Mouse (Mus musculus) heart, postnatal 14 days (tissue): ENCODE data around the gene Zfp691. TPM values are rescaled to one million over a fixed set of nuclear protein-coding genes. Genes with fewer than 3 reads are reported as not detected.

Experiments
- DNase-seq, 2 experiments: peaks; one replicate each; pipeline ENCODE4 v3.0.0; 2021 to 2022
- intact Hi-C: fragments of 180-260 bp; cut with DNase I; formaldehyde crosslinking; loops from one replicate; pipeline ENCODE4 v1.15.1; 2025
- microRNA-seq, 2 experiments: library from miRNA; unstranded; fragments of <30 nt; microRNA quantifications; one replicate each; pipeline ENCODE4 v1.2.0; 2021 to 2022
- total RNA-seq, 2 experiments: library from RNA; stranded (reverse); gene quantifications; 2 replicates each; pipeline ENCODE4 v1.2.3; 2021

Zfp691 gene
- total RNA-seq, 2 experiments from 2014 or later: 18.7 to 20.2 TPM

GRCm38 (mm10) chr4:119129096-119129495 is 44.9 kb downstream of the Zfp691 start:
- DNase-seq: no peak
- intact Hi-C loops: no loop called here

- no peak for DNase-seq
- intact Hi-C loops: no loop called here
Observed at GRCm38 (mm10) chr4:119128547-119128946, 45.4 kb downstream of the Zfp691 start.

DNA sequence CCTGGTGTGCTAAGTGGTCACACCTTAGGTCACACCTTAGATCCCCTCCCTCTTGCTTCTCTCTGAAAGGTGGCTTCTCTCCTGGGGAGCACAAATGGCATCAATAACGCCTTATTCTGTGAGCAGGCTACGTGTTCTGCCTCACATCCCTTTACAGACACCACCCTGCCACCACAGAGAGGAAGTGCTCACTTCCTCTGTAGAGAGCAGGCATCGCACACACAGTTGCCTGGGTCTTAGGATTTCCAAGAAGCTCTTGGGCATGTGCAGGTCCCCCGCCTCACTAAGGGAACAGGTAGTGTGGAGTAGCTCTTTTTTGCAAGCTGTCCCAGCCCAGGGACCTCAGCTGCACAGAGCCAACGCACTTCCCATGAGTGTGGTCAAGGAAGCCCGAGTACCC is 46.8 kb downstream of the Zfp691 start:
- DNase-seq: no peak
- intact Hi-C loops: no loop called here

- intact Hi-C loops: no loop called here
- DNase-seq: no peak
Observed at GRCm38 (mm10) chr4:119125577-119126270, 48.3 kb downstream of the Zfp691 start.

GRCm38 (mm10) chr4:119124771-119125273 is 49.2 kb downstream of the Zfp691 start:
- intact Hi-C loops: loop anchor here (5.0 kb wide), 1 partner anchor 53 kb away; no protein-coding TSS in a partner anchor
- DNase-seq: no peak

DNA sequence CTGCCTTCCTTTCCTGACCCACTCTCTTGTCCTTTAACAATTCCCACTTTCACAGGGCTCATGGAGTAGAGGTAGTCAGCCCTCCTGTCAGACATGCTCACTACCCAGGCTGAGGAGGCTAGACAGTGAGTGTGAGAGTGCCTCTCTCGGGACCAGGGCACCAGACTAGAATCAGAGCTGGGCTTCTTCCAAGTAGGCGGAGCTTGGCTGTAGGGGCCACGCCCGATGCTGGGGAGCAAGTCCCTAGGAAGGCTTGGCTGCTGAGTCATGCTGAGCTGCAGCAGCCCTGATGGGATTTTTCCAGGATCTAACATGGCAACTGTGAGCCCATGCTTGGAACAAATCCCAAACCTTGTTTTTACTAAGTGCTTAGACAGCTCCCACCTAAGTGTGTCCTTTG is 52.7 kb downstream of the Zfp691 start:
- intact Hi-C loops: loop anchor here (5.0 kb wide), 1 partner anchor 49 kb away; no protein-coding TSS in a partner anchor

DNA sequence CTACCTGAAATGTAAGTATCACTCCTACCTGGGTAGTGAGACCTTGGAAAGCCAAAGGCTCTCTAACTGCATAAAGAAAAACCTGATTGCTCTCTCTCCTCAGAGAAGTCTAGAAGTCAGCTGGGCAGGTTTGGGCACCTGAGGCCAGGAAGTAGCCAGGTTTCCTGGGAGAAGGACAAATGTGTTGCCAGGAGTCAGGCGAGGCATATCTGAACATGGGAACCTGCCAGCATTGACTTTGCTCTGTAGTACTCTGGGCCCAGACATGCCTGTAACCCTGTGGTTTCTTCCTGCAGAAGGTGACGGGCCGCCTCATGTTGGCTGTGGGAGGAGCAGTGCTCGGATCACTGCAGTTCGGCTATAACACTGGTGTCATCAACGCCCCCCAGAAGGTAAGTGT is 53.9 kb downstream of the Zfp691 start:
- intact Hi-C loops: loop anchor here (5.0 kb wide), 1 partner anchor 48 kb away; no protein-coding TSS in a partner anchor

More for the DNA sequence above, 52.7 kb downstream of the Zfp691 start:
- DNase-seq: peak; percentile 62 to 76

More for the DNA sequence above, 53.9 kb downstream of the Zfp691 start:
- DNase-seq: no peak

Small RNAs within 50 kb of the gene (microRNA-seq; reads per million reads assigned to microRNA genes)
- gene Mir1957a: 0 reads per million in 2 experiments

Other genes starting within 250 kb of the Zfp691 start
- not detected for gene Olfr1328, start 235.6 kb downstream of the Zfp691 start, total RNA-seq
- under 1 TPM; 0.24 to 0.57 TPM for gene Lao1, start 212.6 kb downstream of the Zfp691 start, total RNA-seq
- 1 to 10 TPM; 6.2 to 8.5 TPM for gene Slc2a1, start 65.5 kb downstream of the Zfp691 start, total RNA-seq
- under 1 TPM; 0.05 to 0.24 TPM for gene Ermap, start 15.8 kb upstream of the Zfp691 start, total RNA-seq
- 10 to 100 TPM; 22.1 to 24.5 TPM for gene Svbp, start 21.1 kb upstream of the Zfp691 start, total RNA-seq
- not detected for gene Tmem269, start 44.0 kb upstream of the Zfp691 start, total RNA-seq
- gene AU022252, start 58.5 kb upstream of the Zfp691 start, total RNA-seq: 10 to 100 TPM; 21.1 to 23.4 TPM
- gene P3h1, start 58.7 kb upstream of the Zfp691 start, total RNA-seq: 10 to 100 TPM; 18.1 to 19.5 TPM
- gene Cldn19, start 81.2 kb upstream of the Zfp691 start, total RNA-seq: under 1 TPM in 1 of 2 experiments, not detected in 1; 0.36 TPM
- gene Ybx1, start 120.4 kb upstream of the Zfp691 start, total RNA-seq: 100 to 1,000 TPM; 725 to 726 TPM
- gene Ppih, start 146.4 kb upstream of the Zfp691 start, total RNA-seq: 10 to 100 TPM; 11.0 to 11.2 TPM
- under 1 TPM; 0.27 to 0.38 TPM for gene Ccdc30, start 241.3 kb upstream of the Zfp691 start, total RNA-seq
- gene Ppcs, start 248.2 kb upstream of the Zfp691 start, total RNA-seq: 1 to 10 TPM; 8.4 to 8.5 TPM
- gene Zmynd12, start 248.6 kb upstream of the Zfp691 start, total RNA-seq: not detected